Mouse (Mus musculus) lung, adult 2 months (tissue): ENCODE data around the gene Gm29666.
"Not testable (repeated sequence)": the region's sequence is repeated elsewhere in the genome, so short reads cannot be mapped to it uniquely, and the experiment has no call there.

Experiments used
- CTCF ChIP-seq: fragments of 200-500 bp; IDR thresholded peaks from 2 replicates; pipeline ENCODE4 v1.5.1; 2011; ENCODE audit warnings: mild to moderate bottlenecking, low read length, control low read depth; ENCODE audit not compliant: insufficient read depth
- POLR2A ChIP-seq: fragments of 200-500 bp; IDR thresholded peaks from 2 replicates; pipeline ENCODE4 v1.6.1; 2011; ENCODE audit warnings: low read depth, mild to moderate bottlenecking, control low read depth, low read length, borderline replicate concordance; ENCODE audit errors: extremely low read depth

GRCm38 (mm10) chr15:84896216-84896615 is 23.6 kb downstream of the Gm29666 start:
- not testable (repeated sequence) for TF ChIP-seq POLR2A, CTCF
